Mouse (Mus musculus): ENCODE data around the gene Med26.
A peak's percentile ranks its signal among the peaks of the same experiment; 100 is the strongest.

The Med26 gene

DNA sequence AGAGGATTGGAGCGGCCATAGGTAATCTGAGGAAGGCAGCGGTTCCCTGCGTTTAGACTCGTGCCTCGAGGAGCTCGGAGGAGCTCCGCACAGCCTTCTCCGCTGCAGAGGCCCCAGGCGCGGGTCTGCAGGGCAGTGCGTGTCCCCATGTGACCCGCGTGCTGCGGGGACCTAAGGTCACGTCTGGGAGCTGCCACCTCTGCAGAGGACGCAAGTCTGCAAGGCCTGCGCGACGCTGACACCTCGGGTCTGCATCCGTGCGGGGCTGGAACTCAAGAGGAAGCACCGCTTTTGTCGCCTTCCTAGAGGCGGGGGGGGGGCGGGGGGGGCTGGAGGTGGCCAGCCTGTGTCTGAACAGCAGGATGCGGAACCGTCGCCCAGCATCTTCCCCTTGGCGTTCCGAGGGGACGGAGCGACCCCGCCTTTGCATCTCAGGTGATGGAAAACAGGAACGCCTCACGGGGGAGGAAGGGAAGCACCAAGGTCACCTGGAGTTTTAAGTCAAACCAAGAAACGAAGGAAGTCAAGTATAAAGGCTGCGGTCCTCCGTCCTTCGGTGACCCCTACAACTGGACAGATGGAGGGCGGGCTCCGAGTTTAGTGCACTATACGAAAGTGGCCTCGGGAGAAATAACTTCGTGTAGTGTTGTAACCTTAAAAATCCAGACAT, 709 bp upstream of the Med26 start:
- DNase-seq (ENCODE audit: low read depth, low spot score): no peak

DNA sequence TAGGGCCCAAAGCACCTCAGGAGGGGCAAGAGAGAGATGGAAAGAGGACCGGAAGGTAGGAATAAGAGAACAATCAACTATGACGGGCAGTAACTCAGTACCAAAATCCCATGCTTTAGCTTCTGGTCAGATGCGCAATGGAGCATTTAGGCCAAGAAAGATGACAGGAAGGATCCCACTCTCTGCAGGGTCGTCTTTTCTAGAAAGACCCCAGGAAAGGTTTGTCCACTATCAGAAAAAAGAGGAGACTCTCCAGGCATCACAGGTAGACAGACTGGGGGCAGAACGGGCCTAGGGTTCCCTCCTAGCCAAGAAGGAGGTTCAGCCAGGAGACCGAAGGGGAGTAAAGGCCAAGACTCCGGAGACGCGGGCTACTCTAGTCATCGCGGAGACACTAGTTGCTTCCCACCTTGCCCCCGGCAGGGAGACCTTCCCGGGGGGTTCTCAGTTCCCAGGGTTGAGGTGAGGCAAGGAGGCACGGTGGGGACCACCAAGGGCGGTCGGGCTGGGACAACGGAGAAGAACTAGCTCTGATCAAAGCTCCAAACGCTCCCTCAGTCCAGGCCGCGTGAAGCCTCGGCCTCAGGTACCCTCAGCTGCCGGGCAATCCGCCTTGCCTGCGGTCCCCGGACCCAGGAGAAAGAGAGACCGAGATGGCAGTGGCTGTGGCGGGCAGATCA, 808 bp downstream of the Med26 start:
- DNase-seq (ENCODE audit: low read depth, low spot score): no peak

DNA sequence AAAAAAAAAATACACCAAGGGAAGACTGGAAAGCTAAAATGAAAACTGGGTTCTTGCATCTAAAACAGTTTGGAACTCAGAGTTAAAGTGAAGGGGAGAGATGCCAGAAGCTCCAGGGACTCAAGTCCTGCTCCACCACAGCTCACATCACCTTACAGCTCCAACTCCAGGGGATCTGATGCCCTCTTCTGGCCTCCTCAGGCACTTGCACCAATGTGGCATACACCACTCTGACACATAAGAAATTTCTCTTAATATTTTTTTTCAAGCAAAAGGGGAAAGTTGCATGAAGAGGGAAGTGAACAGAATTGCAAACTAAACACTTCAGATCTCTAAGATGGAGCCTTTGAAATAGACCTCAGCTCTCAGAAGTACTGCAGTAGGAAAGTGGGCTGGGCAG, 8.8 kb downstream of the Med26 start:
- no peak for DNase-seq (ENCODE audit: low read depth, low spot score)

DNA sequence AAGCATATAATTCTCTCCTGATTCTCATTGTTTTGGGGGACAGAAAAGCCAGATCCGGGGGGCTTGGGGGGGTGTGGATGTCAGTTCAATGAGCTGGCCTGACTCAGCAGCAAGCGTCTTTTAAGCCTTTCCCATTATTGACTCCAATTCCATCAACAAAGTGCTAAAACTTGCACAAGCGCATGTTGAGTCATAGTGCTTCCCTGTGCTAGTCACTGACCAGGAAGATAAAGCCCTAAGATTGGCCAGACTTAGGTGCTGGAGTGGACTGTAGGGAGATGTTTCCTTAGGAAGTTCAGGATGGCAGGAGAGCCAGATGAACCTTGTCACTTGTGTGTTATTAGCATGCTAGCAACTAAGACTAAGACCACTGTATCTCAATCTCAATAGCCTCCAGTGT, 13.2 kb downstream of the Med26 start:
- DNase-seq (ENCODE audit: low read depth, low spot score): no peak

DNA sequence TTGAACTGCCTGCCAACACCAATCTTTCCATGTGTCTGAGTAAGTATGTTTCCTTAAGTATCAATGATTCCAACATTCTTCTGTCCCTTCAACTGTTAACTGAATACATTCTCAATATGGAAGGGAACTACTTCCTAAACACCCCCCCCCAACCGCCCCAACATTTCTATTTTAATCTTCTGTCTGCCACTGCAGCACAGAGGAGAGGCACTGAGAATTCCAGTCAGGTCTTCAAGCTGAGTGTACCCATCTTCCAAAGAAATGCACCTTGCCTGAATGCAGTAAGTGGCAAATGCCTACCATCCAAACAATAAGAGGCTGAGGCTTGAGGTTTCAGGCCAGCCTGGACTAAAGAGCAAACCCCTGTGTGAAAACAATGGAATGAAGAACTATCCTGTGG, 16.0 kb downstream of the Med26 start:
- no peak for DNase-seq (ENCODE audit: low read depth, low spot score)

DNA sequence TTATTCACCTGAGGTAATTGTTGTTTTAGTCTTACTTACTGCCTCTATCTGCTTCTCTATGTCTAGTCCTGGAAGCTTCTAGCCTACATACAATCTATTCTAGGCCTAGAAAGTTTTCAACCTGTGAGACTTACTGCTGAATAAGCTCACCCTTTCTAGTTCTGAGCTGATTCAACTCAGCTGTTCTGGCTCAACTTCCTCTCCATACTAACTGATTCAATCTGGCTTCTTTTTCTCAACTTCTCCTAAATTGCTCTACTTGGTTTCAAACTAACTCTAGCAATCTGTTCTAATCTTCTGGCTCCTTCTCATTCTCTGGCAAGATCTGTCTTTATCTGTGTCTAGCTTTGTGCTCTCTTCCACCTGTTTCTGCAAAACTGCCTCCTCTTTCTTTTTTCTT, 26.2 kb downstream of the Med26 start:
- no peak for DNase-seq (ENCODE audit: low read depth, low spot score)

DNA sequence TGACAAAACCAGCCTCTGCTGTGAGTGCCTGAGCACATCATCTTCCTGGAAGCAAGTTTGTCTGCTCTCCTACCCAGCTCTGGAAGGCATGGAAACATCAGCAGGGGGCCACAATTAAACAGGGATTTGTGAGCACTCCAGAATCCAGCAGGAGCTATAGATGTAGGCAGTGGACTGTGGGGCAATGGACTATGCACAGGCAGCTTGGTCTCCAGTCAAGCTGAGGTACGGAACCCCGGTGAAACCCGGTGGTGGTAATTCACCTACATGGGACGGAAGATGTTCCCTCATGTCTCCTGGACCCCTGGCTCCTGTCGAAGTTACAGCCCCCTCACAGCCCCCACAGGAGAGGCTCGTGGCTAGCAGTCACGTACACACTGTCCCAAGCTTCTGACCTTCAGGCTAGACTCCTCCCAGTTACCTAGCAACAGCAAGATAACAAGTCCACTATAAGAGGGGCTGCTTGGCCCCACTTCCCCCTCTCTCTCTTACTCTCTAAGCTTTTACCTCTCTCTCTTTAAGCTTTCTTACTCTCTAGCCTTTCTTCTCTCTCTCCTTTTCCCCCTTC, 30.6 kb downstream of the Med26 start:
- DNase-seq (ENCODE audit: low read depth, low spot score): no peak

DNA sequence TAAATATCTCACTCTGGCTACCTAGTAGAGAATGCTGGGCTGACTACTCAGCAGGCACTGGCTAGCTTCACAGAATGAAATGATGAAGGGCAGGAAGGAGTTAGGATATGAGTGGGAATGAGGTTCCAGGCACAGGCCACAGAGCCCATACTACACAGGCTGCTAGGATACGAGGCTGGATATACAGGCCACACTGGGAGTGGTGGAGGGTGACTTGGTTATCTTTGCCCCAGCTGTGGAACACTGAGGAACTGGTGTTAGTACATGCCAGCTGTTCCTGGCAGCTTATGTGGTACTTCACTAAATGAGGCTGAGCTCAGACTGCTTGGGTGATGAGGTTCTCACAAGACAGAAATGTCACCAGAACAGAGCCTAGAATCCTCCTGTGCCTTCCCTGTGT, 34.9 kb downstream of the Med26 start:
- DNase-seq (ENCODE audit: low read depth, low spot score): no peak

DNA sequence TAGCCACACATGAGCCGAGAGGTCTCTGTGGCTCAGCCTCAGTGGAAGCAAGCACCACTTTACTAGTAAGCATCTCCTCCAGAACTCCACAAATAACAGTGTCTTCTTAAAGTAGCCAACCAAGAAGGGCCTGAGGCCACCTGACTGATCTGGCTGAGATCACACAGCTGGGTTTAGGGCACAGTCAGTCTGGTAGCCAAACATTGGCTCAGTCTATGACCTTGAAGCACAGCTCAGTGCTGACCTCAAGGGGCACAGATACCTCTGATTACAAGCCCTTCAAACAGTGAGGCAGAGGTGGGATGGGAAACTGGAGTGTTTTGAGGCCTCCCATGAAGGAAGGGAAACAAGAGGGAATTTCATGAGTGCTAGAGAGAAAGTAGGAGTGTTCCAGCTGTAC, 35.4 kb downstream of the Med26 start:
- no peak for DNase-seq (ENCODE audit: low read depth, low spot score)

DNA sequence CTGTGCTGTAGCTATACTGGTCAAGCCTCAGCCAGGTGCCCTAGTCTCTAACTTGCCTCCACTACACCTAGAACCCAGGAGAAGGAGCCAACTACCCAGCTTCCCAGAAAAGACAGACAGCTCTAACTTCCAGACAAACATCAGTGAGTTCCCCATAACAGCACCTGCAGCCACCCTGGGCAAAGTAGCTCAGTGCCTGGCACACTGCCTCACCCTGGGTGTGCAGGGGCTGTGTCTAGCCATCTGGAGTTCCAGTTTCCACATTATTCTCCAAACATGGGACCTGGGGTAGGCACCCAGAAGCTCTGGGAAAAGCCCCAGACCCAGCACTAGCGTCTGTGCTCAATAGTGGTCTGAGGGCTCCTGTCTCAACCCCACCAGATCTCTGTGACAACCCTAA, 40.6 kb downstream of the Med26 start:
- DNase-seq (ENCODE audit: low read depth, low spot score): no peak

DNA sequence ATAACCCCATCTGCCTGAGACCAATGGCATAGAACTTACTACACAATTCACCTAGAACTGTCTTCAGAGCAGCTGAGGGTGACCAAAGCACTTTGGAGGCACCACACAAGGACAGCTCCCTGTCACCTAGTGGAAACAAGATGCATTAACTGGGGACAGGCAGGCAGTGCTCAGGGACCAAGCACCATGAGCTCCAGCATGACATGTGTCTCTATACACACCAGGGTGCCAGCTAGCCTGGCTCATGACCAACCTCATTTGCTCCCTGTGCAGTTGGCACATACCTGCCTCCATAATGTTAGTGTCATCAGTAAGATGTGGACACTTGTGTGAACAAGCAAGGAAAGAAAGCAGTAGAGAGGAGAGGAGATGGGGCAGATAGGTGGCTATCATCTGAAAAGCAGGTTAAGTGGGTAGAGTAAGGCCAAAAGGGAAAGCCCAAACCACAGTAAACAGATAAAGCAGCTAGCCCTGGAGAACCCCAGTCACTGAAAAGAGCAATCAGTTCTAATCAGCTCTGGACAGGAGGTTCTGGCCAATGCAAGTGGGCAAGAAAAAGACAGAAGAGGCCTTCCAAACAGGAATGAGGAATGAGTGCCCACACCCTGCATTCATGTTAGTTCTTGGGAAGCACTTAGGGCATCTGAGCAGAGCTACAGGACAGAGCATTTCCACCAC, 43.3 kb downstream of the Med26 start:
- DNase-seq (ENCODE audit: low read depth, low spot score): no peak

DNA sequence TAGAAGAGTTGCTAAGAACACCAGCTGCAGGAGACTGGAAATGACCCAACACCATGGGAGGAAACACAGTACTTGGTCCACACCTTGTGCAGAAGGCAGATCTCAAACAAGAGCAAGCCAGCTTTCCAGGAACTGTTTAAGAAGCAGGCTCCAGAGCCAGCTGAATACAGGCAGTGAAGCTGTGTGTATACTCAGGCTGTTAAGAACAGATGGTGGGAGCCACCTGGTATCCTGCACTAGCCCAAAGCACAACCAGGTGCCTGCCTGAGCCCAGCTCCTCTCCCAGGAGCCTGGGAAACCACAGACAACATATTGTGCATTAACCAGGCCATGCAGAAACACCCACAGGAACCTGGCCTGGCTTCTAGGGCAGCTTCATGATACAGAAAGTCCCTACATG, 43.9 kb downstream of the Med26 start:
- DNase-seq (ENCODE audit: low read depth, low spot score): no peak

DNA sequence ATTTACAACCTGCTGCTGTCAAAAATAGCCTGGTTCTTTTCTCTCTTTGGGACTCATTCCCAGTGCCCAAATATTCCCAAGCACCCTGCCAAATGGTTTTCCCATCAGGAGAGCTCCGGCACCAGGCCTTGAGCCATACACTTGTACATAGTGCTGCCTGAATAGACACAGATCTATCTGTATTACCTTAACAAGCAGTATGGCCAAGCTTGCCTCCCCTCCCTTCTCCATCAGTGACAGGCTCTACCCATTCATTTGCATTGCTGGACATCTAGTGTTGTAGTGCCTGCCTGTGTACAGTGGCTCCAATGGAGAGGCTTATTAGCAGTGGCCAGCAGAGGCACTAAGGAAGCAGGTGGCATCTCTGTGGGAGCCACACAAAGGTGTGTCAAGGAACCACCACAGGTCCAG, 47.5 kb downstream of the Med26 start:
- DNase-seq (ENCODE audit: low read depth, low spot score): no peak

DNA sequence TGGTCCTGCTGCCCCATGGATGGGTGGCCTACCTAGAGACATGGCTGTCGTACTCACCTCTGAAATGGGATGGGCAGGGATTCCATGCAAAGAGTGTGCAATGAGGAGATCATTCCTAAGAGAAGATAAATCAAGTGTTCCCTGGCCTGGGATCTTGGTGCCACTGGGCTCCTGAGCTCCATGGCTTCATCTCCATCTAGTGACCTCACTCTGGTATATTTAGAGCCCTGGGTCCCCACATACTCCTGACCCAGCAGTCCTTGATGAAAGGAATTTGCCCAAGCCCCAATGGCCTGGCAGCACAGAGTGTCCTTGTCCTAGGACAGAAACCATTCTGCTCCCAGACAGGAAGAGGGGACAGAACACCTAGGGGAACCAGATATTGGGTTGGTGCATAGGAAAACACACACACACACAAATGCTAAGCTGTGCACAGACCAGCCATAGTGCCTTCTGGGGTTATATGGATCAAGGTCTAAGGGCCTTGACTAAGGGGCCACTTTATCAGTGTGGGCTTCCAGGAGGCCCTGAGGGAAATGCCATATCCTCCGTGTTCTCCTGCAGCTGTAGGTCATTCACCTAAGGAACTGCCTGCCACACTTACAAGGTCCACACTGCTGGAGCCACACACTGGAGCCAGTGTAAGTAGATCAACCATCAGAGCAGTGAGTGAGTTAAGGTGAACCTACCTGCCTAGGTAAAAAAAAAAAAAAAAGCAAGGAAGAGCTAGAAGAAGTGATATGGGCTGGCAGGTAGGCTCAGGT, 48.4 kb downstream of the Med26 start:
- no peak for DNase-seq (ENCODE audit: low read depth, low spot score)

DNA sequence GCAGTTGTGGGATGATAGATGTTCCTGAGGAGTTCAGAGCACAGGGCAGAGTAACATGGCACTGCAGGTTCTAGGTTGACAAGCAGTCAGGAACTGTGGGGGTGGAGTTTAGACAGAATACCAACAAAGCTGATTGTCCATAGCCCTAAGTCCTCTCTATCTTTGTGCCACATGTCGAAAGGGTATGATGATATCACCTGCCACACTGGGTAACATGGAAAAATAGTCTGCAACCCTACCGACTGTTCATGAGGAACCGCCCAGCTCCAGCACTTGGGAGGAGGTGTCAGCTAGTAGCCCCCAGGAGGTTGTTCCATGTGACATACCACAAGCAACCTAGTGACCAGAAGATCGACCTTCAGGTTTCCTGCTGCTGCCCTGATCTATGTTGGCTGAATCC, 49.5 kb downstream of the Med26 start:
- no peak for DNase-seq (ENCODE audit: low read depth, low spot score)

DNA sequence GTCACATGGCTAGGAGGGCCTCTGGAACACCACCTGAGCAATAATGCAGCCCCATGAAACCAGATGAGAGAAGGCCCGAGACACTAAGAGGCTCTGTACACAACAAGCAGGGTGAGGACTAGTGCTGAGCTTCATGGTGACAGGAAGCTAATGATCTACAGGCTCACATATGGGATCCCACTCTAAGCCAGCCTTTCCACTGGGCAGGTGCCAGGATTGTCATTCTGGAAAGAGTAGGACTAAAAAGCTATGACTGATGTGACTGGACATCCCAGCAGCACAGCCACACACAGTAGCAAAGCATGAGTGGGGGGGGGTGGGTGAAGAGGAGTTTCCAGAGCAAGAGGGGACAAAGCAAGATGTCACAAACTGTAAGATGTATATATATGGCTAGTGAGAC, 50.2 kb downstream of the Med26 start:
- DNase-seq (ENCODE audit: low read depth, low spot score): no peak

DNA sequence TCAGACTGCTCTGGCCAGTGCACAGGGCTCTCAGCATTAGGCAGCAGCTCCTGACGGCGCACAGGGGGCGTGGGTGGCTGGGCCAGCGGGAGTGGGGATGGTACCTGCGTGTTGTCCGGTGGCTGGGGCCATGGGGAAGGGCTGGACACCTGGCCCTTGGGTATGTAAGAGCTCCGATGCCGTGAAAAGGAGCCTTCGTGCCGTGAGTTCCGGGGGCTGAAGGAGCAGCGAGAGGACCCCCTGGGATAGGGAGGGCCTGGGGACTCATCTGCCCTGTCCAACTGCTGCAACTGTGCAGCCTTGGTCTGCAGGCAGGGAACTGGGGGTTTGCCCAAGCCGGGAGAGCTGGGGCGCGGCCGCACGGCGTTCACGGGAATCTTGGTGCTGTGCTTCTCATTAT, 51.9 kb downstream of the Med26 start:
- DNase-seq (ENCODE audit: low read depth, low spot score): no peak

DNA sequence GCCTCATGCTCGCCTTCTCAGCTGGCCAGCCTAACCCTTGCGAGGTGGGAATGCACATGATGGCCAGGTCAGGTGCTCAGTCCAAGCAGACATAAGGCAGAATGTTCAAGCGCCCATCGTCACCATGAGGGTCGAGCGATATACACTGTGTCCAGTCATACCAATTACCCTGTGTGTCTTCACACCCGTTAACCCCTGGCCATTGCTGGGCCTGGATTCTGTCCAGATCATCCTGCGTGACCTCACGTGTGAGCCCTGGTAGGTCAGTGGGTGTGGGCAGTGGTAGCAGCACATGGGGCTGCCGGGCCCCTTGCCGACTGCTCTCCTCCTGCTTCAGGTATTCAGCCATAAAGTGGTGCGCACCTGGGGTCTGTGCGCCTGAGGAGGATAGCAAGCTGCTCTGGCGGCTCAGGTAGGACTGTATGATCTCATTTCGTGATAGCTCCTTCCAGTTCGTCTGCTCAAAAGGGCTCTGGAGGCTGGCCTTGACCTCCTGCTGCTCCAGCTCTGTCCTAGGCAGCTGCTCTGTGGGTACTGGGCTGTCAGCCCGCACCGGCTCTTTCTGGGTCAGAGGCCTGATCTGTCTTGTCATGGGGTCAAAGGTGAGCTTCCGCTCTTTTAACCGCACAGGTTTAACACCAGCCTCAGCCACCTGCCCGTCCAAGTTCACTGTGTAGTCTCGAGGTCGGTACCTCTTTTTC, 52.5 kb downstream of the Med26 start:
- no peak for DNase-seq (ENCODE audit: low read depth, low spot score)

DNA sequence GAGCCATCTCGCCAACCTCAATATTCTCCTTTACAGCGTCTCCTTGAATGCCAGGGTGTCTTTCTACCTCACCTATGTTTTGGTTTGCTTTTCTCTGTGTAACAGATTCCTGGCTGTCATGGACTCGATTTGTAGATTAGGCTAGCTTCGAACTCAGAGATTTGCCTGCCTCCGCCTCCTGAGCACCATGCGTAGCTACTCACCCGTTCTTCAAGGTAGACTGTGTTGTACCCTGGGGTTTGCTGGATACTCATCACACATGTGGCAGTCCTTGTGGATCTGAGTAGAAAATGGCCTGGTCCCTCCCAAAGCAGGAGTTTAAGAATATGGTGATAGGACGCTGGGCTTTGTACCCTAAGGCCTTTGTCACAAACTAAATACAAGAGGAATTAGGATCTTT, 54.7 kb downstream of the Med26 start:
- no peak for DNase-seq (ENCODE audit: low read depth, low spot score)

DNA sequence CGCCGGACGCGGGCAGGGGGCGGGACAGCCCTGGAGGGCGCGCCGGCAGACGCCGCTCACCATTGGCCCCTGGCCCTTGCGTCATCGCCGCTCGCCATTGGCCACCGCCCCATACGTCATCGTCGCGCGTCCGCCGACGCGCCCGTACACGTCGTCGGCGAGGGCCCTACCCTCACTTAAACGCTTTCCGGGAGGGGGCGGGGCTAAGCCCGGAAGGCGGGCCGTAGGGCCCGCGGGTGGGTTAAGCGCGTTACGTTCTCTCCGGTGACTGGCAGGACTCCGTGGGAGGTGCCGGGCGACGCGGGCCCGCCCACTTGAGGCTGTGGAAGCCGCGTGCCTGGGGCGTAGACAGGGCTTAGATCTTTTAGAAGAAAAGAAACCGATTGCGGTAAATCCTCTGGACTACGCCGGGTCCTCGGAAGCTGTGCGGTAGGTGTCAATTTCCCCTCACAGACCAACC, 55.4 kb downstream of the Med26 start:
- DNase-seq (ENCODE audit: low read depth, low spot score): peak; percentile 99

Measured in embryo, embryonic 11.5 days (tissue).